Mouse (Mus musculus) 416B (cell line): Measurements from ENCODE around the gene 9930104L06Rik.
A peak's percentile ranks its signal among the peaks of the same experiment; 100 is the strongest.

Experiments used
- DNase-seq: peaks from one replicate; pipeline ENCODE4 v3.0.0; 2011; ENCODE audit warnings: low read depth

Gene 9930104L06Rik

DNA sequence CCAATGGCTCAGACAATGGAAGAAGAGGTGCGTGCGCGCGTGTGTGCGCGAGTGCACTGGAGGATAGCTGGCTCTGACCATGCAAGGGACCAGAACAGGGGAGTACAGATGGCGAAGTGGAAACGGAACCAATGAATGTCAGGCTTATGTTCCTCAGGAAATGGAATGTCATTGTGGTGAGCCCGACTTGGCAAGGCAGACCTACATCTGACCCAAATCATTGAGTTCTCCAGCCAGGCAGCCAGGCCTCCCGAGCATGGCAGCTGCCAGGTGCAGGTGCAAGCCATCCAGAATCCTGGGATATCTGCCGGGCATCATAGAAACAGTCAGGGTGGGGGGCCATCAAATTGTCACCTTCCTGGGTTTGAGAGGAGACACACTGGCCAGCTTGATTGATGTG lies 24.1 kb downstream of the 9930104L06Rik start:
- peak; percentile 77 for DNase-seq

DNA sequence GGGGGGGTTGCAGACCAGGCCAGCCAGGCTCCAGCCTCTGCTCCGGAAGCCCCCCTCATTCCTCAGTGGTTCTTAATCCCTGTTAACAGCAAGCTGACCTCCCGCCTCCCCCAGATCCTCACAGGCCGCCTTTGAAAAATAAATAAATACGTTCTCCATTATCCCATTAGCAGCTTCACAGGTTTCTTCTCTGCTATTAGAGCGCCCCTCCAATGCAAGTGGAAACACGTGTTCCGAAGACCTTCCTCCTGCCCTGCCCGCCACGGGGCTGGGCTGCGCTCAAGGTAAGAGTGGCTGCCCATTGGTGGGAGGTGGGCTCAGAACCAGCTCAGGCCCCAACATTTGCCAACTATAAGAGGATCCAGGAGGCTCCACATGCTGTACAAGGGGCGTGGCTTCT lies 25.7 kb downstream of the 9930104L06Rik start:
- no peak for DNase-seq

DNA sequence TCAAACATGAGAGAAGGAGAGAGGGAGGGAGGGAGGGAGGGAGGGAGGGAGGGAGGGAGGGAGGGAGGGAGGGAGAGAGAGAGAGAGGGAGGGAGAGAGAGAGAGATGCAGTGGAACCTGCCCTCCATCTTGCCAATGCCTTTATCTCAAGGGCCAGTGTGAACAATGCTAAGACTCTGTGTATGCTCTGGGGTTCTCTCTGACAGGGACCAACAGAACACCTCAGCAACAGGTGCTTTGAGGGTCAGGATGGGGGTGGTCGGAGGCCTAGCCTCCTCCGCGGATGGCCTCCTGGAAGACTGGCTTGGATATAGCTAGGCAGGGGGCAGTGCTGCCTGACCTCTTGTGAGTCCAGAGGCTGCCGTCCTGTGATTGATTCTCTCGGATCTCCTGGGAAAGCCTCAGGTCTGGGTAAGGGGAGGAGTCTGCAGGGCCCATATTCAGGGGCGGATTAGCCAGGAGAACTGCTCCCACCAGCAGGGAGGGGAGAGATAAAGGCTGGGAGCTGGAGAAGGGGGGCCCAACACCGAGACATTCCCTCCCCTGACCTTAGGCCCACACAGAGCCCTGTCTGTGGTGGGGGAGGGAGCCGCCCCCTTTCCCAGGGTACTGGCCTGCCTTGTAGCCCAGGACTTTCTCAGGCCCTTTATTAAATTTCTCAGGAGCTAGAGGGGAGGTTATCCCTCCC lies 28.2 kb downstream of the 9930104L06Rik start:
- no peak for DNase-seq

DNA sequence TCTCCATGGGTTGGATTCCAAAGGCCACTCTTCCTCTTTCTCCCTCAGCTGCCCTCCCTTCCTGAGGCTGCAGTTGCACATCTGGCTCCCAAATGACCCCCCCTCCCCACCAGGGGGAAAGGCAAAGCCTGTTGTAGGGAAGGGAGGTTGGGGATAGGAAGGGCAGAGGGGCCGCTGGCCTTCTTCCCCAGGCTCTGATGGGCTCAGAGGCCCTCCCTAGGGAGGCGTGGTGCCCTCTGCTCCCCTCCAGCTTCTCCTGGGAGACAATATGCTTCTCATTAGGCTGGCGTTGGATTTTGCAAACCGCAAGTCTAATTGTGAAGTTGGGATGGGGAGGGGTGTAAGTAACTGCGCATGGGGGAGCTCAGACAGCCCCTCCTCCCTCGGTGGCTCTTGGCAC lies 31.9 kb downstream of the 9930104L06Rik start:
- DNase-seq, result no peak

DNA sequence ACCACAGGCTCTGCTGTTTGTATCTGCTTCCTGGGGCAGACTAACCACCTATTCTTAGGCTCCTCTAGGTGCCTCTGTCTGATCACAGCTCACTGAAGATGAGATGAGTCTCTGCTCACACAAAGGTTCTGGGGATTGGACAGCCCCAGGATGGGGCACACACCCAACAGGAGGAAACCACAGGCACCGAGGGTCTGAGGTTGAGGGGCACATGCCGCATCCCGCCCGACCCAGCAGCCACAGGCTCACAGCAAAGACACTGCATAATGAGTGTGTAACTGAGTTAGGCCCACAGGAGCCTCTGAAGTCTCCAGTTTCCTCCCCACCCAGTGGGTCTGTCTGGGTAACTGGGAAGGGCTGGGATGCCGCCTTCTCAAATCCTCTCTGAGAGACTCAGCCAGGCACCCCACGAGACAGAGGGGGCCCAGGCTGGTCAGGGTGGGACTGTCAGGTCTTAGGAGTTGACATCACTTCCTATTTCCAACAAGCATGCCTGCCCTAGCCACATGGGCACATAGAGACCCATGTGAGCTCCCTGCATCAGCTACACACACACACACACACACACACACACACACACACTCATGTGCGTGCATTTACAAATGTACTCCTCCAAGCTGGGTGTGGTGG lies 32.5 kb downstream of the 9930104L06Rik start:
- DNase-seq, result no peak

DNA sequence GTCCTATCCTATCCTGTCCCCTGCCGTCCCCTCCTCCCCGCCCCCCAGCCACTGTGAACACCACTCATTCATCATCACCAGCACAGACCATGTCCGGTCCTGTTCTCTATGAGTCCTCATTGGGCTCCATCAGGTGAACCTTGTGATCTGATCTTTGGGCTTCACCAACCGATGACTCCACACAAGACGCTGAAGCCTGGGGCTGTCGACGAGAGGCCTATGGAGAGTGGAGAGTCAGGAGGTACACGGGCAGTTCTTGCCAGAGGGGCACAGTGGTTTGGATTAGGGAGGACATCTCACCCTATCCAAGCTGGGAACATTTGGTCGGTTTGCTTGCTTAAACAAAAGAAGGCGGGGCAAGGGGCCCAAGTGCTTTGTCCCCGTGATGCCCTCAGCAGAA lies 33.3 kb downstream of the 9930104L06Rik start:
- no peak for DNase-seq

DNA sequence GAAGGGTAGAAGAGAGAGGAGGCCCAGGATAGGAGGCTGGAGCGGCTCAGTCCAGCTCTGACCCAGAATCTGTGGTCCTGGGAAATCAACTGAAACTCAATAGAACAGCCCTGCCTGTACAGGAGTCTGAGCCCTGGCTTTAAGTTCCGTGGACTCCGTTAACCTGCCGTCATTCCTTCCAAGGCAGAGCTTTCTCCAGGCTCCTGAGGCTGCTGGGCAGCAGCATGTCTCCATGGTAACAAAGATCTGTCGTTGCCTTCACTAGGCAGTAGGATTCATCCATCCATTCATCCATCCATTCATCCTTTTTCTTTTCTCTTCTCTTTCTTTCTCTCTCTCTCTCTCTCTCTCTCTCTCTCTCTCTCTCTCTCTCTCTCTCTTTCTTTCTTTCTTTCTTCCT lies 33.8 kb downstream of the 9930104L06Rik start:
- DNase-seq, result no peak

DNA sequence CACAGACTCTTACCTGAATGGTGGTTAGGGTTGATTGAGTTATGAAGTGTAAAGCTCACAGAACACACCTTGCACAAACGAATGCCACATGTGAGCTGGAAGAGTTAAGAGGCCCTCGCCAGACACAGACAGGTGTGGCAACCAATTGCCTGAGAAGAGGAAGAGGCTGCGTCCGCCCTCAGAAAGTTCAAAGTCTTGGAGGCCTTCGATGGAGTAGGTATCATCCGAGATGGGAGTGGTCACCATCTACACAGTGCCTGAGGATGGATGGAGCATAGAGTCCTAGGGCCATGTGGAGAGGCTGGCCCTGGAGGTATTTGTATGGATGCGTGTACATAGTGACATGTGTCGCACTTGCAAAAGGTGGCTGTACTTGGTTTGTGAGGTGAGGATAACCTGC lies 34.2 kb downstream of the 9930104L06Rik start:
- DNase-seq, result no peak

DNA sequence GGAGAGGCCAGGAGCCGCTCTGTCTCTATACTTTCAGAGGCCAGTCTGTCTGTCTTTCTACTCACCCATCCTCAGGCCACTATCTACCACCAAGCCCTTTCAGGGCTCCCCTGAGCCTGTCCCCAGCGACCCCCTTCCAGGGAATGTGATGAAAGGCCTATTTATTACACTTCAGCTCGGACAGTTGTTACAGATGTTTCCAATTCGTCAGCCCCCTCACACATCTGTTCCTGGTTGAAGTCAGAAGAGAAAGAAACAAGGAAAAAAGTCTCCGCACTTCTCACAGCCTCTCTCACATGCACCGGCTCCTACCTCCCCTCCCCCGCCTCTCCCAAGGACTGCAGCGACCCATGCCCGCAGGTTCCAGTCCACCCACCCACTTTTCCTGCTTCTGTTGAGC lies 35.5 kb downstream of the 9930104L06Rik start:
- DNase-seq, result no peak

DNA sequence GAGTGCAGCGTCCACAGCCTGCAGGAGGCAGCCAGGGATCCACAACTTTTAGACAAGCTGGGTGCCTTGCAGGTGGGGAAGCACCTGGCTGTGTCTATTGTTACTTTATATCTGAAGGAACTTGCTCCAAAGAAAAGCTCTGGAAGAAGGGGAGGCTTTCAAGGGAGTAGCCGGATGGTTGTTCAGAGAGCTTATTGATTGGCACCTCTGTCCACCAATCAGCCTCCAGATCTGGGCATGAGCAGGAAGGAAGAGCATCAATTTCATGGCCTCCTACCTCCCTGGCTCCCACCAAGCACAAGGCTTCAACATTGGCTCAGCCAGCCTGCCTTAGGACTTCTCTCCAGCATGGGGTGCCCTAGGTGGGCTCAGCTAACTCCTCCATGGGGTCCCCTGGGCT lies 36.4 kb downstream of the 9930104L06Rik start:
- peak; percentile 50 for DNase-seq

DNA sequence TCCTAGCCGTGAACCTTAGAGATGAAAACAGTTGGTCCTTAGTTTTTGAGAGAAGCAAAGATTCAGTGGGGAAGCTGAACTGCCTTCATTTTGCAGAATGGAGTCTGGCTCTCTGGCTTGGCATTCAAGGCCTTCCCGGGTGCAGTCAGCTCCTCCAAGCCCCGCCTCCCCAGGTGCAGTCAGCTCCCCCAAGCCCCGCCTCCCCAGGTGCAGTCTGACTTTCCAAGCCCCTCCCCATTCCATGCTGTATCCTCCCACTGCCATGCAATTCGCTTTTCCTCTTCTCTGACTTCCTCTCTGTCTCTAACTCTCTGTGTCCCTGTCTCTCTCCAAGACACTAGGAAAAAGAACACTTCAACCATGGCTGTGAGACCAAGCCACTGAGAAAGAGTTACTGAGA lies 41.4 kb downstream of the 9930104L06Rik start:
- no peak for DNase-seq

DNA sequence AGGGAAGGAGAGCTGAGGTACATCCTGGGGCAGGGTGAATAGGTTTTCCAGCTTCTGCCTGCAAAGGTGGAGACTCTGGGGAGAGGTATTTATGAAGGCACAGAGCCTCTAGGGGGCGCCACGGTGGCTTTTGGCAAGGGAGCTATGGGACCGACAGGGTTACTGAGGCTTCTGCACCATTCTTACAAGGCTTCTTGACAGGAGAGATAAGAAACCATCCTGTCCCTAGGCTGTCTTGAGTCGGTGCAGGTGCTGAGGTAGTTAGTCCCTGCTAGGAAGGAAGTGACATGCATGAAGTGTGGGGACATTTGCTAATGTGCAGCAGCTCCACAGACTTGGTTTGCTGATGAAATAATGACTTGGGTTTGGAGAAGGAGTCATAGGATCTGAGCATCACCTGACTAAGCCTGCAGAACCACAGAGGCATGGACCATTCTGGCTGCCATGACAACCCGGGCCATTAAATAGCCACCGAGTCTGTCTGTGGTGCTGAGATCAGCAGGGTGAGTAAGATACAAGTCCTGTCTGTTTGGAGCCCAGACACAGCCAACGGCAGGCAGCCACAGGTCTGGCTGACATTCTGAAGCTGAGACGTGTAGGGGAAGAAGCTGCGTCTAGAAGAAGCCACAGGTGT lies 47.2 kb downstream of the 9930104L06Rik start:
- peak; percentile 59 for DNase-seq

DNA sequence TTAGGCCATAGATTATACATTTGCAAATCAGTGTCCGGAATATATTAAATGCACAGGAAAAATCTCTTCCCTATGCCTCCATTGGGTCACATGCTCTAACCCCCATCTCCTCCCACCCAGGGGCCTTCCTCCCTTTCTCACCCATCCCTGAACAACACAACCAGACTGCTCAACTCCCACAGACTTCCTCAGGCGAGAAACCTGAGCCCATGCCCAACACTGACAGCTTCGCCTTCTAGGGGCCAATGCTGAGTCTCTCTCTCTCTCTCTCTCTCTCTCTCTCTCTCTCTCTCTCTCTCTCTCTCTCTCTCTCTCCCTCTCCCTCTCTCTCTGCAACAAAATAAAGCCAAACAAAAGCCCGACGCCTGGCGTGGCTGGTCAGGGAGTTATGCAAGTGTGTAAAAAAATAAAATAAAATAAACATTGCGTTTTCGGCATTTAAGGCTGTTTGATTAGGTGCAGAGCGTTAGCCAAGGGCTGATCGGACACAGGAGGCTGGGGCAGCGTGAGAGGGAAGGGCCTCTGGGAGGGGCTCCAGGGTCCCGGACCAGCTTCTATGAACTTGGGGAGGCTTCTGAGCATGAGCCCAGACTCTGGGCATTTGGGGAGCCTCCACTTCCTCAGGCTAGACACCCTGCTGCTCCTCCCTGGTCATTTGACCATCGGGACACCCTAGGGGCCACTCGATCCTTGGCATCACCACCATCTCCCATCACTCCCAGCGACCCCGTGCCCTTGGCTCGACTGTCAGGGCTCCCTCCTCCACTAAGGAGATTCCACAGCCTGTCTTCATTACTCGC lies 48.2 kb downstream of the 9930104L06Rik start:
- DNase-seq, result no peak

DNA sequence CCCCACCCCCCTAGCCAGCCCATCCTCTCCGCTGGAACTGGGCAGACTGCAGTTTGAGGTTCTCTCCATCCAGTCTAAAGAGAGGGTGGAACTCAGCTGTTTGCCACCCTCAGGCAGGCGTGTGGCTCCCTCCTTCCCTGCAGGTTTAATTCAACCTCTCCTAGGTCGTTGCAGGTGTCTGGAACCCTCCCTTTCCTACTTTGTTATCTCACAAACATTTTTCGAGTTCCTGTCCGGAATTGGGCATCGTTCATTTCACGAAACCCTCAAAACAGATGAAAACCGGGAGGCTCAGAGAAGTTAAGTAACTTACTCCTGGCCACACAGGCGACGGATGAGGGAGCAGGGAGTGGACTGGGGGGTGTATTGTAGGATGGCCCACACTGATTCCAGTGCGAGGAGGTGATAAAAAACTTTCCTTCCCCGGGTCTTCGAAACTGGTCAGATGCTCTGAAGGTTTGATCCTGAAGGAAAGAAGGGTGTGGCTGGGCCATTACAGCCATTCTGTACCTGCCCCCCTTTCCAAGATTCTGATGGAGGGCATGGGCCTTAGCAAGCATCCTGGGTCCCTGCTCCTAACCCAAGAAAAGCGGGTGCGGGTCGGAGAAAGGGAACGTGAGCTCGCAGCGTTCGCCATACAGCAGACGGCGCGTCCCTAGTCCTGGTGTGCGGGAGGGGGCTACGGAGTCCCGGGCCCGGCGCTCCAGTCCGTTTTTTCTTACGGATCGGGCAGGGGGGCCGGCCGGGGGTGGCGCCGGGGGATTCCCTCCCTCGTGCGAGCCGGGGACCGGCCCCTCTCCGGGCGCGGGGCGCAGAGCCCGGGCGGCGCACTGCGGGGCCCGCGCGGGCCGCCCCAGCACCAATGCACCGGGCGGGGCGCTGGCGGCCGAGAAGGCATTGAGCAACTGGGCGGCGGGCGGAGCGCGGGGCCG lies 49.1 kb downstream of the 9930104L06Rik start, which contains the start of gene Rspo1:
Gene Rspo1 (plus strand): TSS at position 760 of the 932 bp plus-strand sequence.
- DNase-seq, result no peak

DNA sequence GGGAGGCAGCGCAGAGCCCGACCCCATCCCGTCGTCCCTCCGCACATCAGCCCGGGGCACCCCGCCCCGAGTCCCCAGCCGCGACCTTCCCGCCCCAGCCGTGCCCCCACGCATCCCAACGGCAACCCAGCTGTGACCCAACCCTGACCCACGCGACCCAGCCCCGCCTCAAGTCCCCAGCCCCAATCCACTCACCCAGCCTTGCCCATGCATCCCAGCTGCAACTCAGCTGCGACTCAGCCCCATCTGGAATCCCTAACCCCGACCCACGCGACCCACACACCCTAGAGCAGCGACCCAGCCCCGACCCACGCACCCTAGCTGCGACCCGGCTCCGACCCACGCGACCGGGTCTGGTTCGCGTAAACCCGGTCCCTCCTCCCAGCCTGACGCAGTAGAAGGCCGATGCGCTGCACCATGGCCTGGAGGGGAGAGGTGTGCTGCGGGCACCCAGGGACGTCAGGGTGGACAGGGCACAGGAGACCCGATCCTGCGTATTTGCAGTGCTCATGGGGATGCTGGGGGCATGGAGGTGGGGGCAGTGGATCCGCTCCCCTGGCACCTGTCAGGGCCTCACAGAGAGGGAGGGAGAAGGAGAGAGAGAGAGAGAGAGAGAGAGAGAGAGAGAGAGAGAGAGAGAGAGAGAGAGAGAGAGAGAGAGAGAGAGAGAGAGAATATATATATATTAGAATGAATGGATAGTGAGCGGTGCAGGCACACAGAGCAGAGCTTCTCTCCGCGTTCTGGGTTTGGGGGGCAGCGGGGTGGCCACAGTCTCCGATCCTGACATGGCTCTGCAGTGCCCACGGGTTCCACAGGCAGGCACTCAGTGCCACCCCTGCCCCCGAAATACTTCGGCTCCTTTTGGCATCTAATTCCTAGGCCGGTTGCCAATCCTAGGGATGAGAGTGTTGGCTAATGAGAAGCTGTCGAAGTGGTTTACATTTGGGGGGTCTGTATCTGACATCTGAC lies 50.2 kb downstream of the 9930104L06Rik start:
- DNase-seq, result no peak

DNA sequence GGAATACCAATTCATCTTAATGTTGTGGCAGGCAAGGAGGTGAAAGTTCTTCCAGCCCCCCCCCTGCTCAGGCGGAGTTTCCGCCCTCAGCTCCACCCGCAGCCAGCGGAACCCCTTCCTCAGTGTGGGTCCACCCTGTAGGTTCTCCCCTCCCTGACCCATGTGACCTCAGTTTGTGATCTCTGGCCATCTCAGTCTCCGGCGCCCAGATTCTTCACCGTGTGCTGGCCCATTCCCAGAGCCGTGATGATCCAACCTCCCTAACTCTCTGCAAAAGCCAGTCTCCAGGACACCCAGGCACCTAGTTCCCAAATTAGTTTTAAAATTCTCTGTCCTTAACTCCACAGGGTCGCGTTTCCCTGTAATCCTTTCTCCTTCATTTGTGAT lies 50.9 kb downstream of the 9930104L06Rik start:
- no peak for DNase-seq

DNA sequence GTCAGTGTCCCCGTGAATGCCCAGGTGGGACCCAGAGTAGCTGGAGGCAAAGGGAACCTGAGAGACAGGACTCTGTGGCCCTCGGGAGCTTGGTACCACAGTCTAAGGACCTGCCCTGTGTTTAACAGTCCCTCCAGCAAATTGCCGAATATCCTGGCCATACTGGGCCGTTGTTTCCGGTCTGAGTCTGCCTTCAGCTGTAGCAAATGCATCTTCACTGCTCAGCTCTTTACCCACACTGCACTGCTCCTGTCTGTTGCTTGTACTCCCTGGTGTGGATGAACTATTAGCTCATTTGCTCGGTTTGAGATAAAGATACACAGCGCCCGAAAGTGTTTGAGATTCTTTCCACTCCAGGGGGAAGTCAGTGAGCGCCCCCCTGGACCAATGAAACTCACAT lies 51.5 kb downstream of the 9930104L06Rik start:
- DNase-seq, result no peak

DNA sequence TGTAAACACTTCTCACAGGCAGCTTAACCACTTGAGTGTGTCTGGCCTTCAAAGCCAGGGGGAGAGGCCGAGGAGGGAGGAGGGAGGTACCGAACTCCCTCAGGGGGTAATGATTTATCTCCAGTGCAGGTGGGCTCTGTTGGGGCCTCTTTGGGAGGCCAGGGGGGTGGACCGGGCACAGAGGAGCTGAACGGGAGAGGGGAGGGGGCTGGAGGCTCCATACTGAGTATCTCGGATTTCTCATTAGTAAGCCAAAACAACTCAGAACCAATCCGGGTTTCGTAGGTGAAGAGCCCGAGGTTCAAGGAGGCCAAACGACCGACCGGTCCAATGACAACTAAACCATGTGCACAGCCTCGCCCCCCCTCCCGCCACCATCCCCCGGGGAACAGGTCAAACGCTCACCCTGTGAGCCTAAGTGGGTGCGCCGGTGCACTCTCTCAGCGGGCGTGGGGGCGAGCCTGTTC lies 53.0 kb downstream of the 9930104L06Rik start:
- no peak for DNase-seq

DNA sequence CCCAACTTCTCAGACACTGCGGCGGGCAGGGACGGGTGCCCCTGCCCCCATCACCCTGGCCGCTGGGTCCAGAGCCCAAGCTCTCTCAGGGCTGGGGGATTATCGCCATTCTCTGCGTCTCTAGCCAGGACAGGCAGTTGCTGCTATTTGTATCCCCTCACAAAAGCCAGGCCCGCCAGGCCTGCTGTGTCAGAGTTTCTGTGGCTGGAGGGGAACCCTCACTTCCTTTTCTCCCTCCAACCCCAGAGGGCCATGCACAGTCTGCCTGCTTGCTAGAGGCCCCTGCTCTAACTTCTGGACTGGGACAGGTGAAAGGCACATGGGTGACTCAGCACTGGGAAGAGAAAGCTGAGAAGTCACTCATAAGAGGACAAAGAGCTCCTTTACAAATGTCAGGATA lies 53.5 kb downstream of the 9930104L06Rik start:
- no peak for DNase-seq
